Mouse (Mus musculus): ENCODE results near the gene Tmem9.

Tmem9 gene

DNA sequence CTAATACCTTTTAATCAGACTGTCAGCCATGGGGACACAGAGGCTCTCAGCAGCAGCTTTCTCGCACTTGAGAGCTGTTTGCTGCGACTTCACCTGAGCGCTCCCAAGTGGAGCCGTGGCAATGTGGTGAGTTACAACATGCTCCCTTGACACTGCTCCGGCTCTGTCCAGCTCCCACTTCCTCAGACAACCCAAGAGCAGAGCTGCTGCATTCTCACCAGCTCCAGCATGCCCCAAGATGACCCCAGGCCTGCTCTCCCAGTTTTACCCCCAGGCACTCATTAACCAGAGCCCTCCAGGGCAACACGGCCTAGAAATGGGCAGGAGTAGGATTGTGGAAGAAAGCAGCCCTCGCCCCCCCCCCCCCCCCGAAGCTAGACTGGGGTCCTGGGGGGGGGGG lies 23.7 kb downstream of the Tmem9 start:
- DNase-seq (ENCODE audit: low spot score), result no peak

DNA sequence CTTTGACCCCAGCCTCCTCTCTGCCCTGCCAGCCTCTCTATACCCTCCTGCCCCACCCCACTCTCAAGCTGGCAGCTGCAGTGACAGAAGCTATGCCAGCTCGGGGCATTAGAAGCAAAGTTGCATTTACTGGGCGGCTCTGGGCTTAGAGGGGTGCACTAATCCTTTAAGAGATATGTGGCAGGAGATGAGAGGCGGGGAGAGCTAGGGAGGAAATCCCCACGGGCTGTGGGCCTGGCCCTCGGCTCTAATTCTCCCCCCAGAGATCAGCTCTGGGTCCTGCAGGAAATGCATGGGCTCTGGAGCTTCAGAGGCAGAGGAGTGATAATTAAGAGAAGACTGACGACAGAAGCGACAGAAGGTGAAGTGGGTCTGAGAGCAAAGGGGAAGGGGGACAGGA lies 25.0 kb downstream of the Tmem9 start:
- DNase-seq (ENCODE audit: low spot score), result no peak

DNA sequence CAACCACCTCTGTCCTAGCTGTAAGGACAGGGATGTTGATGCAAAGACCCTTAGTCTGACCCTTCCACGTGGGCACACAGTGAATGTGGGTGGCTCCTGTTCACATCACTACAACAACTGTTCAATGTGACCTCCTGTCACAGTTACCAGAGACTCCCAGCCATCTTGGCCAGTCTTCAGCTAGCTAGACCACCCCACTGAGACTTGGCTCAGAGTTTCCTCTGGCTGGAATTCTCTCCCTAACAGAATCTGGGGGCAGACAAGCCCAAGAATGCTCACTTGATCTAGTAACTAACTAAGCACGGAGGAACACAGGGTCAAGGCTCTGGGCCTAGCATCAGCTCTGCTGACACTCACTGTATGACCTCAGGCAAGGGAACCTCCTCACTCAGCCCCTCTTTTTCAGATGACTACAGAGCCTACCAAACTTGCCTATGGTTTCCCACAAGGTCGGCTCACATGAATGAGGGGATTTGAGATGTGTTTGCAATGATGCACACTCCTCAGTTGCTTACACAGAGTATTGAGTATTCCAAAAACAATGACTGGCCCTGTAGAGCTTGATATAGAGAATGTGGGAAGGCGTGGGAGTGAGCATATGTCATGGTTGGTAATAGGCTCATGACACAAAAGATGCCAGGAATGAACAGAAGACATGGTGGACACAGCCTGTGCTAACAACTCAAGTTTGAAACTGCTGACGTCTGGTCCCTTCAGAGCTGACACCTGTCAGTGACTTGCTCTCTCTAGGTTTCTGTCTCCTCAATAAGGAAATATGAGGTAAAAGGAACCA lies 31.0 kb downstream of the Tmem9 start:
- DNase-seq (ENCODE audit: low spot score), result no peak

DNA sequence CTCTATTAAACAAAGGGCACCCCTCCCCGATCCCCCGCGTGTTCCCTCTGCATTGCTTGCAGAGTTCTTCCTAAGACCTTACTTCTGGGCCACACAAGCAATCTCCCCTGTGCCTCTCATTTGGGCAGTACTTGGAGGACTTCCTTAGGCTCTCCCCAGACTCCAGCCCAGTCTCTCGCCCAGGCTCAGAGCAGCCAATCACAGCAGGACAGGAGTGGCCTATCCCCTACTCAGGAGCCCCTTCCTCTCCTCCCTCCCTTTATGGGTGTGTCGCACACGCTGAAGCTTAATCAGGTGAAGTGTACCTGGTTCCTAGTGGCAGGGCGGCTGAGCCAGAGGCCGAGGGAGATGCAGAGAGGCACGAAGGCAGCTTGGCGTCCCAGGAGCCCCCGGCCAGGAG lies 32.5 kb downstream of the Tmem9 start:
- DNase-seq (ENCODE audit: low spot score), result no peak

DNA sequence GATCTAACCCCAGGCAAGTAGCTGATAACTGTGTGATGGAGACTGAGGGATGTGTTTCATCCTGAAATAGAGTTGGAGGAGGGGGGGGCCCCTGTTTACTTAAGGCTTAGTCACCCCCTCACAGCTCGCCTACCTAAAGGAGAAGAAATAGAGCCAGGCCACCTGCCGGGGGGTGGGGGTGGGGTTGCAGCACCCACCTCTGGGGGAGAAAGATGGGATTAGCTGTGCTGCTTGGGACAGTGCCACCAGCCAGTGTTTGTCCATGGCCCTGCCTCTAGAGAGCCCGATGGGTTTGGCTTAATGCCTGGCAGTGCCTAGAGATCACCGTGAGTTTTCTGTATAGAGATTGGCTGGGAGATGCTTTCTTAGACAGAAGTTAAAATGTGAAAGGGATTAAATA lies 32.9 kb downstream of the Tmem9 start:
- no peak for DNase-seq (ENCODE audit: low spot score)

DNA sequence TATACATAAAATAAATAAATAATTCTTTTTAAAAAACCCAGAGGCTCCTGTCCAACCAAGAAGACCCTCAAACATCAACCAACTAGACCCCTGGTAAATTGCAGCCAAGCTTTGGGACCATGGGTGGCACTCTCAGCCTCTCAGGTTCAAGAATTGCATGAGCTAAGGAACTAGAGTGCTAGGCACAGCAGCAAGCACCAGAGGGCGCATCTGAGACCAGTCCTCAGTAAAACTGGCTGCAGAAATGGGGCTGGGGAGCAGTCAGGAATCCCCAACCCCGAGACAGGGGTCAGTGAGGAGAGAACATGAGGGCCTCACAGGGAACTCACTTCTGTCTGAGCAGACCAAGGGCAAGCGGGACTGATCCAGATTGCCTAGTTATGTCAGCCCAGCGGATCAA lies 37.8 kb downstream of the Tmem9 start:
- no peak for DNase-seq (ENCODE audit: low spot score)

DNA sequence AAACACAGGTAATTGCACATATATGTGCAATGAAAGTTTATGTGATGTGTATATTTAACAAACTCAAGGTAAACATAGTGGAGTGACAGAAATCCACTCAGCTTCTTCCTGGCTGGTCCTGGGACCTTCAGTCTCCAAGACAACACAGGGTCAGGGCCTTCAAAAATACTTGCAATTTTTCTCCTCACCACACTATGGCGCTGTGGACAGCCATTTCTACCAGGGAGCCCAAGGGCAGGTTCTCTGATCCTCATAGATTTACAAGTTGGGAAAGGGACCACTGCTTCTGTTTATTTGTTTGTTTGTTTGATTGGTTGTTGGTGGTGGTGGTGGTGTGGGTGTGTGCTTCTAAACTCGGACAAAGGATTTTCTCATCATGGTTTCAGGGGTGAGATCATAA lies 39.5 kb downstream of the Tmem9 start:
- no peak for DNase-seq (ENCODE audit: low spot score)

DNA sequence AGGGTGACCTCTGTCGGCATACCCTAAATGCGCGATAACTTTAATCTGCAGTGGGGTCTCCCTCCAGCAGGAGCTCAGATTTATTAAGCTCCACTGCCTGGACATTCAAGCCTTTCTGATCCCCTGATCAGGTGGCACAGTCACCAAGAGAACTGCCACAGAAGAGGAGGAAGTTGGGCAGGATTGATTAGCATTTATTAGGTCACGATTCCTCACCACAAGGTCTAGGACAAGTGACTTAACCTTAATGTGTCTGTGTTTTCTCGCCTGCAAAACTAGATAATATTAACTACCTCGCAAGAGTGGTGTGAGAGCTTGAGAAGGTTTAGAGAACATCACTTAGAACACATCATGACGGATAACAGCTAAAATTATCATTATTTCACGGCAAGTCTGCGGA lies 39.9 kb downstream of the Tmem9 start:
- no peak for DNase-seq (ENCODE audit: low spot score)

DNA sequence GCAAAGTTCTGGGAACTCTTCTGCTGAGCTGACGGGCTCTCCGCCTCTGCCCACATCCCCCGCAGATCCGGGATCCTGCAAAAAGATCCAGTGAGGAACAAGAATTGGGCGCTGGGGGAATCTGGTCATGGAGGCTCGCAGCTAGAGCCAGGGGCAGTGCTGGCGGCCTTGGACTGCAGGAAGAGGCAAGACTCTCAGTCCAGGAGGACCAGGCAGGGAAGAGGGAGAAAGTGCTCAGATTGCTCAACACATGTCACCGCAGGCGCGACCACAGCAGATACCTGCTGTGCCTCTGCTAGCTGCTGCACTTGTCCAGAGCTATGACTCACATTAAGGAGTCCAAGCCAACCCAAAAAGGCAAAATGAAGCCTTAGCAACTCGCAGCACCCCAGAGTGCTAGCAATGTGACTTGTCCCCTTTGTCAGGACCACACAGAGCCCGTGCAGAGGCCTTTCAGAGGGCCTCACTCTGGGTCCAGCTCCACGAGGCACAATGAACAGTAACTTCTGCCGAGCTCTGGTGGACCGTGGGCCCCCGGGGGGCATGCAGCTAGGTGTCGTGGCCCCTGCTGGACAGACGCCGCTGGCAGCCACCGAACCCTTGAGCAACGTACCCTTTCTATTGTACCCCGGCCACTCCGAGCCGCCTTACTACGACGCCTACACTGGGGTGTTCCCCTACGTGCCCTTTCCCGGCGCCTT lies 42.5 kb downstream of the Tmem9 start, which contains the start of gene Ascl5:
Gene Ascl5, plus strand, starts transcription at position 493 of the 701 bp plus-strand sequence.
- no peak for DNase-seq (ENCODE audit: low spot score)

DNA sequence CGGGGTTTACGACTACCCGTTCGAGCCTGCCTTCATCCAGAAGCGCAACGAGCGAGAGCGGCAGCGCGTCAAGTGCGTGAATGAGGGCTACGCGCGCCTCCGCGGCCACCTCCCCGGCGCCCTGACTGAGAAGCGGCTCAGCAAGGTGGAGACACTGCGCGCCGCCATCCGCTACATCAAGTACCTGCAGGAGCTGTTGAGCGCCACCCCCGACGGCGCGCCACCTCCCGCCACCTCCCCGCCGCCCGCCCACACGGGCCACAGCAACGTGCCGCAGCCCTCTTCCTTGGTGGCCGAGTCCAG lies 43.0 kb downstream of the Tmem9 start:
- no peak for DNase-seq (ENCODE audit: low spot score)

DNA sequence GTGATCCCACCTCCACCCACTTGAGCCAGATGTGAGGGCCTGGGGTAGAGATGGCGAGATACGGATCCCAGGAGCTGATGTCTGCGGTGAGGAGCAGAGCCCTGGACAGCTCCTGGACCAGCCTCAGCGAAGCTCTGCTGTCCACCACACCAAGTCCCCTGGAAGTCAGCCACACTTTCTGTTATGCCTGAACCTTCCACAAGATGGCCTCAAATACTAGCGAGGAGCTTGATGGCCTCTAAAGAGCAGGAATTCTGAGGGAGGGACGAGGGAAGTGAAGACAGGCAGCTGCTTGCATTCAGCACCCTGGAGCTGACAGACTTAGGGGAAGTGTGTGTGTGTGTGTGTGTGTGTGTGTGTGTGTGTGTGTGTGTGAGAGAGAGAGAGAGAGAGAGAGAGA lies 43.5 kb downstream of the Tmem9 start:
- peak; percentile 73 for DNase-seq (ENCODE audit: low spot score)

DNA sequence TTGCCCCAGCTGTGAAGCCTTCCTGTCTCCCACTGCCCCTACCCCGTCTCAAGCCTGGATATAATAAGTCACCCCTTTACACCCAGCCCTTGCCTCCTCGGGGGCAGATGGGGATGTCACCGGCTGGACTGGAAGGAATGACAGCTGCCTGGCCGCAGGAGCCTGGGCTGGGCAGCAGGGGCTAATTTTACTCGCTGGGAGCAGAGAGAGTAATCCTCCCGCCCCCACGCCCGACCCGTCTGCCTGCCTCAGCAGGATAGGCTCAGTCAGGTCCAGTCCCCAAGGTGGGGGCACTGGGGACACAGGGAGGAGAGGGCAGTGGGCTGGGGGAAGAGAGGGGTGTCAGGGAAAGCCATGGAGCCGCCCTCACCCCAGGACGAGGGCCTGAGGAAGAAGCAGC lies 44.6 kb downstream of the Tmem9 start, which contains the start of gene Cacna1s:
Gene Cacna1s, plus strand, starts transcription at position 204 of the 400 bp plus-strand sequence.
- no peak for DNase-seq (ENCODE audit: low spot score)

DNA sequence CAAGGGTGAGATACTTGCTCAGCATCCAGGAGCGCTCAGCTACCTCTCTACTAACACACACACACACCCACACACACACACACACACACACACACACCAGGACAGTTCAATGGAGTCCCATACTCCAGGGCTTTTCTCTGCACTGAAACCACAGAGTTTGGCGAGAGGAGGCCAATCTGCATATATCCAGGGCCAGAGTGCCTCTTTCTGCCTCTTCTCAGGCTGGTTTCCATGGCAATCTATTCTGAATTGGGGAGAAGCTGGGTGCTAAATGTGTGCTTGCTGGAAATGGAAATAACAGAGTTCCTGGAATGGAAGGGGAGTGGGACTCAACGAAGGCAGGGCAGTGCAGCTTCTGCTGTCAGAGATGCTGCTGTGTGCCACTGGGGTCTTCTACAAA lies 47.8 kb downstream of the Tmem9 start:
- peak; percentile 68 for DNase-seq (ENCODE audit: low spot score)

DNA sequence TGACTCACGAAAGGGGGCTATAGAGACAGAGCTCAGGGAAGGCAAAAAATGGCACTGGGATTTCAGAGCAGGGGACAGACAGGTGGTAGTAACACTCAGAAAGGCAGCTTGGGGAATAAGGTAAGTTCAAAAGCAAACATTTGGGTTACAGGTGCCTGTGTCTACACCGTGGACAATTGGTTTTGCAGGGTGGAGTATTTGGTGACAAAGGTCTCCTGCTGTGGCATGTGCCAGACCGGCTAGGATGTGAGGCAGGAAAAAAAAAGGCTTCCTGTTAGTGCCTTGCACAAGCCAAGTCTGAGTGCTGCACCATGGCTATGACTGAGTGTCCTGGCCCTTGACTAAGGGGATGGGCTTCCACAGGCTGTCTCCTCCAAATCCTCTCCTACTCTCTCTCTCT lies 50.6 kb downstream of the Tmem9 start:
- no peak for DNase-seq (ENCODE audit: low spot score)

DNA sequence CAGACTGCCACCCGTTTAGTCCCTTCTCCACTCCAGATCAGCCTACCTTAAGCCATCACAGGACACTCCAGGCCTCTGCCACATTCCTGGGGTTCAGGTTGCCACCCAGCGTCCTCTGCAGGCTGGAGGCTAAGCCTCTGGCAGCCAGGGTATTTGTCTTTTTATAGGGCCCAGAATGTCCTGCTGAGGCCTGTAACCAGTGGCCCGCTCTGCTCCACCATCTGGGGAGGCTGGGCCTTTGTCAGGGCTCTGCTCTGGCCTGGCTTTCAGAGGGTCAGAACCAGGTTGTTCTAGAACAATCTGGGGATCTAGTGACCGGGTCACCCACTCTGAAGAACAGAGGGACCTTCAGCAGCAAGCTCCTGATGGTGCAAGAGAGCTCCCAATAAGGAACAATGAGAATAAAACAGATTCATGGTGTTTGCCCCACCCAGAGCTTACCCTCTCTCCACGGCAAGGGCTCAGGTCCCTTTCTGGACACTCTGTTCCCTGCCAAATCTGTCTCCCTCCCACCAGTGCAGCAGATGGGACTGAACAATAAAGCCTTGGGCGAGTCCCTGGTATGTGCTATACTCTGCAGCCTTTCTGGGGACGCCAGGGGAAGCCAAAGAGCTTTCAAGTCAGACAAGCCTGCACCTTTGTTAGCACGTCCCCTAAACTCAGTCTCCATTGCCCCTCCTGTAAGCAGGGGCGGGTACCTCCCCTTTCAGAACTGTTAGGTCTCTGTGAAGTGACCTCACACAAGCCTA lies 53.3 kb downstream of the Tmem9 start:
- peak; percentile 65 for DNase-seq (ENCODE audit: low spot score)

DNA sequence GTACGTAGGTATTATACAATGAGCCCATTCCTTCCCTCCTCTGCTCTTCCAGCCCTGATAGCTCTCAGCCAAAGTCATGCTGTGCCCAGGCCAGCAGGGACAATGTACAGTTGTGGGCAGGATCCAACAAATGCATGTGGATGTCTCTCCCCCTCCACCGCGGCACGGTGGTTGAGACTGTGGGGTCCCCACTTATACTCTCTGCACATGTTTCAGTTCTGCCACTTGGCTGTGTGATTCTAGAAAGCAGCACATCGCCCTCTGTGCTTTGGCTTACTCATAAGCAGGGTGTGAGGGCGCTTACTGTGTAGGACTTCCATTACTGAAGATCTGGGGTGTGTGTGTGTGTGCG lies 53.8 kb downstream of the Tmem9 start:
- no peak for DNase-seq (ENCODE audit: low spot score)

DNA sequence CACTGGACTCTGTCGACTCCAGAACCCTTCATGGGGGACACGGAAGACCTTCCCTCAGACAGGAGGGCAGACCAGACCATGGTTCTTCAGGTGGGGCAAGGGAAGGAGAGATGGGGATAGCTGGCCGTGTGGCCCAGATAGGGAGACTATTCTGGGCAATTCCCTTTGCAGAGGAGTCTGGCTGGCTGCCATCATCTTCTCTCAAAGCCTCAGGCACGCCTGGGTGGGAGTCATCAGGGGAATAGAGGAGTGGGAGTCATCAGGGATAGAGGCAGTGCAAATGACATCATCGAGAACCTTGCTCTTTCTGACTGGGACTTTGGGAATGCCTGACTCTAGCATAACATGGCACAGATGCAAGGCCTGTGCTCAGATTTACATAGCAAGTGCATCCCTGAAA lies 56.0 kb downstream of the Tmem9 start:
- no peak for DNase-seq (ENCODE audit: low spot score)

DNA sequence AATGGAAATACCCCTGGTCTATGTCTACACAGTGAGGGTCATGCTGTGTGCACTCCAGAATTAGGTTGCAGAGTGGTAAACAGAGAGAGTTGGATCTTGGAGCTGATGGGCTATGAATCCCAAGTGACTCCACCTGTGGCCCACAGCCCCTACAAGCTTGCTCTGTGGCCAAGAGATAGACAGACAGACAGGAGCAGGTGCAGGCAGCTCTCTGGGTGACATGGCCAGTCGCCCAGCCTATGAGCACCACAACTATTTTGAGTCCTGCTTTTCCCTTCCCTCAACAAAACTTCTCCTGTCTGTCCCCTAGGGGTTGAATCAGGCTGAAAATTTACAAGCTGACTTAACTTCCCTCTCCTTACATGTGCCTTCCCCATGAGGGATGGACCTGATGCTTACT lies 58.7 kb downstream of the Tmem9 start:
- DNase-seq (ENCODE audit: low spot score), result no peak

DNA sequence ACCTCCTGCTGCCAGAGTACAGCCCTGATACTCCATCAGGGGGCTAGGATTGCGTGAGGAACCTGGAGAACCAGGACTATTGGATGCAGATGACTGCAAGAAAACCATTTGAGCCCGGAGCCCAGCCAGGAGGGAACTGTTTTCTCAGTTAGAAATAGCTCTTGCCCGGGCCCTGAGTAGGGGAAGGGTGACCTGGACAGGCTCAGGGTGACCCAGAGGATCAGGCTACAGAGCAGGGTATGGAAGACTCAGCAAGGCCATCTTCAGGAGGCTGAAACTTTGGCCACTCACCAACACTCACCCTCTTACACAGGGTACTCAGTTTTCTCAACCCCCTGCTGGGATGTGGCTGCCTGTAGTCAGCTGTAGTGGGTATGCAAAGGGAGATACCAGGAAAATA lies 59.6 kb downstream of the Tmem9 start:
- DNase-seq (ENCODE audit: low spot score), result no peak

DNA sequence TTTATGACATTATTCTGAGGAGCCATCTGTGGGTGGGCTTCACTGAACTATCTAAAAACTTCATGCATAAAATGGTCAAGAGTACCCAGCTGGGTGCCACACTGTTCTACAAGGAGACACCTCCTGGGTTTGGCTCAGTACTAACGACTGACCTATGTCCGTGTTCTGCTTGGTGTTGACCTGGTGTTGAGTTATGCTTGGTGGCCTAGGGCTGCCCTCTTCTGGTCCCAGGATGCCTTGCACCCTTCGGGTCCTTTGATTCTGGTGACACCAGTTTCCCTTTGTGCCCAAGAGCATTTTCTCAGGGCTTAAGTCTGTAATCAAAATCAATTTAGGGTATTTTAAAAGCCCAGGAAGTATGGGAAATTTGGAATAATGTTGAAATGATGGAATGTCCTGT lies 68.1 kb downstream of the Tmem9 start:
- no peak for DNase-seq (ENCODE audit: low spot score)

DNA sequence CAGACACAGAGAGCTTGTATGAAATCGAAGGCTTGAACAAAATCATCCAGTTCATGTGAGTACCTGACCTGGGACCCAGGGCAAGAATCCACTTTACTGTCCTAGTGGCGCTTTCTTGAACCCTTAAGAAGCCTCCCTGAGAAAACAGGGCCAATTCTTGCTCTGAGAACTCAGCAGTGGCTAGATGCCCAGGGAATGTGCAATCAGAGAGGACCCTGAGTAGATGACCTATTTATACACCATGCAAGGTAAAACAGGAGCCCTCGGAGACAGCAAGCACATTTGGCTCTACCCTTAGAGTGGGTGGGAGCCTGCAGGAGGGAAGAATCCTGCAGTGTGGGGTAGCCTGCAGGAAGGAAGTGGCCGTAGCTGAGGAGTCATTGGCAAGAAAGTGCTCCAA lies 69.7 kb downstream of the Tmem9 start:
- DNase-seq (ENCODE audit: low spot score), result no peak

DNA sequence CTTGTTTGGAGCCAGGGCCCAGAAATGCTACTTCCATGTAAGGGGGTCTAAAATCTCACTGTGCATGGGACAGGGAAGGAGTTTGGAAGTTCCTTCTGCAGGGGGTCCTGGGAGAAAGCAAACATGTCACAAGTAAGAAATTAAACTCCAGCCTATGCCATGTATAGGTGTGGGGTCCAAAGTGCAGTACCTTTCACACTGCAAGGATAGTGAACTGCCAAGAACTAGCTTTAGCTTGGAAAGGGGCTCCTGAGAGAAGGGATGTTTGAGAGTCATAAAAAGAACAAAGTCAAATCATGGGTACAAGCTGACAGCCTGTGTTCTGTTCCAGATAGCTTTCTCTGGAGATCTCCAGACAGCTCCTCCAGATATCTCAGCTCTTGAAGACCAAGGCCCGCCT lies 73.2 kb downstream of the Tmem9 start:
- DNase-seq (ENCODE audit: low spot score), result no peak
